Mouse (Mus musculus): ENCODE measurements around the gene Pttg1ip. TPM values are rescaled to one million over a fixed set of nuclear protein-coding genes. Genes with fewer than 3 reads are reported as not detected.

Pttg1ip gene
- polyA plus RNA-seq, 1 experiment from 2014 or later, result 67.2 TPM

DNA sequence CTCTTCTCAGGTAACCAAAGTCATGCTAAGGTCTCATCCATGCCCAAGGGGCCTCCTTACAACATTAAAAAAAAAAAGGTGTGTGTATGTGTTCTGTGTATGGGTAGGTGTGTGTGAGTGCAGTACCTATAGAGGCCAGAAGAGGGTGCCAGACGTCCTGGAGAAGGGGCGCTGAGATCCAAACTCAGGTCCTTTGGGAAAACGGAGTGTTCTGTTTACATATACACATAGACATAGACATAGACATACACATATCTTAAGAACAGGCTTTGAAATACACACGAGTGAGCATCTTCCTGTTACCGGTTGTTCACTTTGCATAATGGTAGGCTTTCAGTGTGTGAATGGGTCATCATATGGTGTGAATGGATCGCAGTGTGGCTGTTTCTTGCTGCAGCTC, 22.6 kb downstream of the Pttg1ip start:
- Histone ChIP-seq H3K4me1 (replicated peaks) (peaks cover 26% of the 10 kb centered on the region), H3K4me3 (no peak overlapping the region), H3K27ac (no peak overlapping the region), H3K9me3 (peaks cover 5% of the 10 kb centered on the region; the same call in 1 of the 2 replicates), H3K27me3 (ENCODE audit: insufficient read depth, poor library complexity, severe bottlenecking) (no peaks in the 10 kb centered on the region), H3K36me3 (peaks cover 21% of the 10 kb centered on the region)
- WGBS, result 94% methylated on average over 6 of the region's 6 CpGs
- no peak for DNase-seq (ENCODE audit: low spot score)

DNA sequence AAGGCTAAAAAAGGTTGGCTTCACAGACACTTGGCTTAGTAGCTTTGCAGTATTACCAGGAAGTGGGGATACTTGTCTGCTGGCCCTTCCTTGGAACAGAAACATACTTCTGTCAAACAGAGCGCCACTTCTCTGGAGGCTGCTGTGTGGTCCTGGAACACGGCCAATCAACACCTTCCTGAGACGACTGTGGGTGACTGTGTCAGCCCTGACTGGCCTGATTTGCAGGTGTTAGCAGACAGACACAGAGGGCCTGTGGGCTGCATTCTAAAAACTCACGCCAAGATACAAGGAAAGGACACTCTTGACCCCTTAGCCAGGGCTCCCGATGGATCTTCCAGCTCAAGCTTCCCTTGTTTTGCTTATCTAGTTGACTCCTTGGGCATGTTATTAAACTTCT, 23.4 kb downstream of the Pttg1ip start:
- peaks cover 25% of the 10 kb centered on the region for H3K36me3 ChIP-seq
- peaks cover 26% of the 10 kb centered on the region for H3K4me1 ChIP-seq (replicated peaks)
- H3K9me3 ChIP-seq, result peaks cover 5% of the 10 kb centered on the region; the same call in 1 of the 2 replicates
- DNase-seq (ENCODE audit: low spot score), result no peak
- H3K27me3 ChIP-seq (ENCODE audit: insufficient read depth, poor library complexity, severe bottlenecking), result no peaks in the 10 kb centered on the region
- H3K27ac ChIP-seq, result no peak overlapping the region
- WGBS, result 92% methylated on average over 5 of the region's 5 CpGs
- H3K4me3 ChIP-seq, result no peak overlapping the region

DNA sequence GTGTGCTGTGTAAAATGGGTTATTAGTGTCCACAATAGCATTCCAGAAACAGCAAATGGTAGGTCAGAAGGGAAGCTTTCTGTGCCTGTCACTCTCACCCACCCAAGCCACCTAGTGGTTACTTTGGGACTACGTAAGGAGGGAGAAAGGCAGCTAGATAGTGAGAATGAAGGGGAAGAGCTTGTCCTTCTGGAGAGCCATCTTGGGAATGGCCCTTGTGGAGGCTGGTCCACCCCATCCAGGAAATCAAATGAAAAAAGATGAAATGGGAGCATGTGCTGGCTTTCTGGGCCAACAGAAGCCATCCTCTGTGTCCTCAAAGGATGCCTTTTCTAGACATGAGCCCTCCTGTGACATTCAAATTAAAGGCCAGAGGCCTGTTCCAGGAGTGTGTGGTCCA, 23.8 kb downstream of the Pttg1ip start:
- 44% methylated on average over 1 of the region's 1 CpGs for WGBS
- Histone ChIP-seq H3K27ac (peak overlapping the region; percentile 99), H3K4me3 (peak overlapping the region; percentile 88), H3K36me3 (peaks cover 29% of the 10 kb centered on the region), H3K4me1 (replicated peaks) (peaks cover 26% of the 10 kb centered on the region), H3K9me3 (peaks cover 5% of the 10 kb centered on the region; the same call in 1 of the 2 replicates), H3K27me3 (ENCODE audit: insufficient read depth, poor library complexity, severe bottlenecking) (no peaks in the 10 kb centered on the region)
- DNase-seq (ENCODE audit: low spot score), result peak; percentile 38

DNA sequence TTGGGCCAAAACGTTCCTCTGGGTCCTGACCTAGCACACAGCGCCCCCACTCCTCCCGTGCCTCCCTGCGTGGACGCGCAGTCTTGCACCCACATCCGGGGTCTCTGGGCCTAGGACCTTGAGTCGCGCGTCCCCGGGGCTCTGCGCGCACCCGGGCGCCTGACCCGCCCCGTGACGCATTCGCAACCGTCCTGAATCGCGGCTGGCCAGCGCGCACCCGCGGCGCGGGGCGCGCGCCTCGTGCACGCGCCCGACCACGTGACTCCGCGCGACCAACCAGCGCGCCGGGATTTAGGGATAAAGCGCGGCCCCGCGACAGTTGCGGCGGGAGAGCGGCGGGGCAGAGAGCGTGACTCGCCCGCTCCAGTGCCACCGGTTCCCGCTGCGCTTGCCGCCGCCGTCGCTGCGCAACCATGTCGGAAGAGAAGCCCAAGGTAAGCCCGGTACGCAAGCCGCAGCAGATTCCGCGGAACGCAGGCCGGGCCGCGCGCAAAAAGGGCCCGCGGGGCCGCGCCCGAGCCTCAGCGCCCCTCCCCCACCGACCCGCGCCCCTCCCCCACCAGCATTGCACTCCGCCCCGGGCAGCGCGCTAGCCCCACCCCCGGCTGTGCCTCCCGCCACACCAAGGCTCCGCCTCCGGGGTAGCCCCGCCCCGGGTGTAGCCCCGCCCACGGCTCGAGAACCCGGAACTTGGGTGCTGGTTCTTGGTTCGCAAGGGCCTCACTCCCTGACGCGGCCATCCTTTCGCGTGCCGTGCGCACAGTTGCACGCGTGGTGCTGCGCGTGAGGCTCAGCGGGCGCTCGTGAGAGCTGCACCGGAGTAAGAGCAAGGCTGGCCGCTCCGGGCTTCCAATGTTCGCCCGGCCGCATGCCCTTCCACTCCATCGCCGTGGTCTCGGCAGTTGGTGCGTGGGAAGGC, 24.6 kb downstream of the Pttg1ip start, which contains the start of the genes Sumo3 and Gm49325:
Sumo3 (plus strand) TSS at position 190 of the 919 bp plus-strand sequence.
Gm49325 (plus strand) TSS at position 290 of the 919 bp plus-strand sequence.
- peak within 1 kb of the TSS; percentile 99 for H3K27ac ChIP-seq
- H3K4me1 ChIP-seq (replicated peaks), result peaks cover 26% of the 10 kb centered on the region
- peaks cover 5% of the 10 kb centered on the region; the same call in 1 of the 2 replicates for H3K9me3 ChIP-seq
- H3K36me3 ChIP-seq, result peaks cover 37% of the 10 kb centered on the region
- WGBS, result 1% methylated on average over 118 of the region's 119 CpGs
- no peaks in the 10 kb centered on the region for H3K27me3 ChIP-seq (ENCODE audit: insufficient read depth, poor library complexity, severe bottlenecking)
- peak within 1 kb of the TSS; percentile 88 for H3K4me3 ChIP-seq
- DNase-seq (ENCODE audit: low spot score), result peak; percentile 93

DNA sequence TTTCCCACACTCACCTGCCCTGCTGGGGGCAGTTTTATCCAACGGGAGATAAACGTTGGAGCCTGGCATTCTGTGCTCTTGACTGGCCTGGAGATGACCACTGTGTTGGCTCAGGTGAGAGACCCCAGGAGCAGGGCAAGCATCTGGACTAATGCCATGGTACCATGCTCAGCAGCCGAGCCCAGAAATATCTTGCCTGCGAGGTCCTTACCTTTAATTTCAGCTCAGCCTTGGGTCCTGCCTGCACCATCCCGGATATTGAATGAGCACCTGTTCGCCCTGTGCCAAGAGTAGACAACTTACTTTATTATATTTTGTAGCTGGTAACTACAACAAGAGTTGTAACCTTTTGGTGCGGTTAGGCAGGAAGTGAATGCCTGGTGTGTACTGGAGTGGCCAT, 25.3 kb downstream of the Pttg1ip start:
- H3K9me3 ChIP-seq, result peaks cover 5% of the 10 kb centered on the region; the same call in 1 of the 2 replicates
- WGBS, result 43% methylated on average over 7 of the region's 7 CpGs
- H3K36me3 ChIP-seq, result peaks cover 44% of the 10 kb centered on the region
- DNase-seq (ENCODE audit: low spot score), result no peak
- no peaks in the 10 kb centered on the region for H3K27me3 ChIP-seq (ENCODE audit: insufficient read depth, poor library complexity, severe bottlenecking)
- peak overlapping the region; percentile 99 for H3K27ac ChIP-seq
- H3K4me1 ChIP-seq (replicated peaks), result peaks cover 26% of the 10 kb centered on the region
- peak overlapping the region; percentile 88 for H3K4me3 ChIP-seq

DNA sequence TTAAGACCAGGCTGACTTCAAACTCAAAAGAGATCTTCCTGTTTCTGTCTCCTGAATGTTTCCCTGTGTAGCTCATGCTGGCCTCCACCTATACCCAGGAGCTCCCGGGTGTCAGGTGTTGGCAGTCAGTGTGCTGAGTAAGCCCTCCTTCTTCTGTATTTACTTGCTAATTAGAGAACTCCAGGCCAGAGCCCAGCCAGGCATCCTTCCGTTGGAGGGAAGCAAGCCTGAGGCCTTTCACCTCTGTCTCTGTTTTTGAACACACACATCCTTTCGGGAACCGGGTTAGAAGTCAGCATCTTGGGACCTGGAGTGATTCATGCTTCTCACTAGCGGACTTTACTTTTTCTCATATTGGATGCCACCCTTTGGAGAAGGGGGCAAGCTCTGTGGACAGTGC, 25.9 kb downstream of the Pttg1ip start:
- WGBS, result 73% methylated on average over 5 of the region's 5 CpGs
- H3K4me1 ChIP-seq (replicated peaks), result peaks cover 26% of the 10 kb centered on the region
- H3K36me3 ChIP-seq, result peaks cover 50% of the 10 kb centered on the region
- H3K9me3 ChIP-seq, result peaks cover 5% of the 10 kb centered on the region; the same call in 1 of the 2 replicates
- no peaks in the 10 kb centered on the region for H3K27me3 ChIP-seq (ENCODE audit: insufficient read depth, poor library complexity, severe bottlenecking)
- DNase-seq (ENCODE audit: low spot score), result no peak
- peak overlapping the region; percentile 88 for H3K4me3 ChIP-seq
- H3K27ac ChIP-seq, result no peak overlapping the region

DNA sequence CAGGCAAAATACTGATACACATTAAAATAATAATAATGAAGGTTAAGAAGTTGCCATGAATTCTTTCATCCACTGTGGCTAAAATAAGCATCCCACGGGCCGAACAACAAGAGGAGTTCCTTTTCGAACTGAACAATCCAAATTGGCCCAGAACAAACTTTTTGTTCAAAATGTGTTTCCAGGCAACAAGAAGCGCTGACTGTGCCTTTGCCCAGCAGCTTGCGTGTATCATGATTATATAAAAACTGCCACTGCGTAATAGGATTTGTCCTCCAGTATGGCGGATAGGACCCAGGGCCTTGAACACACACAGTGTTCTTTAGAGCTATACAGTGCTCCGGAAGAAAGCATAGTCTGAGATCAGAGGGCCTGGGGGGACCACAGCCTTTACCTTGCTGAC, 27.1 kb downstream of the Pttg1ip start:
- Histone ChIP-seq H3K27me3 (ENCODE audit: insufficient read depth, poor library complexity, severe bottlenecking) (no peaks in the 10 kb centered on the region), H3K9me3 (peaks cover 5% of the 10 kb centered on the region; the same call in 1 of the 2 replicates), H3K36me3 (peaks cover 62% of the 10 kb centered on the region), H3K27ac (no peak overlapping the region), H3K4me3 (no peak overlapping the region), H3K4me1 (replicated peaks) (peaks cover 26% of the 10 kb centered on the region)
- DNase-seq (ENCODE audit: low spot score), result no peak
- WGBS, result 95% methylated on average over 8 of the region's 8 CpGs

DNA sequence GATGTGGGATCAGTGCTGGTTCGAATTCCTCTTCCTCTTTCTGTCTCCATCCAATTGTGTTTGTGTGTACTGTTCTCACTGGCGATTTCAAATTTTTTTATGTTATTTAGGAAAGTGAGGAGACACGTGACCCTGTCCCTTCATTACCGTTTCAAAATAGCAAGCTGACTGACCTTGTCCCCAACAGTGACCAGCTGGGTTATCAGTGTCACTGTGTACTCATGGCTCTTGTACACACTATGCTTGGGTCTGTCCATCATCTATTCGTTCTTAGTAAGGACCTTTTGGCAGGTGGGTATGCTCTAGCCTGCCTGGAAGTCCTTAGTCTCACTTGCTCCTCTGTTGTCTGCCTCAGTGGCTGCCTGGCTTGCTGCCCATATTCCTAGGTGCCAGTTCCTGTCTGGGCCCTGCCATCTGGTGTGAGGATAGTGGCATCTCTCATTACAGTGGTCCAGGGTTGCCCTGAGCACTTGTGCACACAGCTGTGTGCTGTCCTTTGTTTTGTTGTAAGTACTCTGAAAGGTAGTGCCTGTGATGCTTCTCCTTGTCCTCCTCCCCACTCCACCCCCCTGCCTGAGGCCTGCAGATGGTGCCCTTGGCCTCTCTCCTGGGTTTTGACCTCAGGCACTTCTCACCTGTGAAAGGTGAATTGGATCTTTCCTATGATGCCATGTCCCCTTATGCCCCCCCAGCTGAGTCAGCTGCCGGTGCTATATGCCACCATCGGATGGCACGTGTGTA, 28.9 kb downstream of the Pttg1ip start:
- Histone ChIP-seq H3K27ac (no peak overlapping the region), H3K36me3 (peaks cover 80% of the 10 kb centered on the region), H3K4me3 (no peak overlapping the region), H3K9me3 (no peaks in the 10 kb centered on the region), H3K4me1 (replicated peaks) (peaks cover 25% of the 10 kb centered on the region), H3K27me3 (ENCODE audit: insufficient read depth, poor library complexity, severe bottlenecking) (no peaks in the 10 kb centered on the region)
- WGBS, result 95% methylated on average over 8 of the region's 8 CpGs
- no peak for DNase-seq (ENCODE audit: low spot score)

DNA sequence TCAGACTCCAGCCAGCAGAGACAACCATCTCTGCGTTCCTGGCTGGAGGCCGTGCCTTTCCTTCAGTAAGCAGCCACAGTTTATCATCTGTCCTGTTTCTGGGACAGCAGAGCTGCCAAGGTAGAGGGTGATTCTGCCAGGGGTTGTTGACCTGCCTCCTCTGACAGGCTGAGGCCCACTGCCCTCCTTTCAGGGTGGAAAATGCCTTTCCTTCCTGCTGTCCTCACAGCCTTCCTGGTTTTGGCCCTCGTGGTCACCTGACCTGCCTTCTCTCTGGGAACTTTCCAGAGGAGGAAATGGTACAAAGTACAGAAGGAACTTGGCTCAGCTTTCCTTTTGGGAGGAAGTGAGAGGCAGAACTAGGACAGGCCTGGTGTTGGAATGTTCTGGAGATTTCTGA, 31.9 kb downstream of the Pttg1ip start:
- H3K4me3 ChIP-seq, result no peak overlapping the region
- no peaks in the 10 kb centered on the region for H3K9me3 ChIP-seq
- WGBS, result 92% methylated on average over 3 of the region's 3 CpGs
- peaks cover 98% of the 10 kb centered on the region for H3K36me3 ChIP-seq
- no peak for DNase-seq (ENCODE audit: low spot score)
- H3K27me3 ChIP-seq (ENCODE audit: insufficient read depth, poor library complexity, severe bottlenecking), result no peaks in the 10 kb centered on the region
- no peak overlapping the region for H3K27ac ChIP-seq
- H3K4me1 ChIP-seq (replicated peaks), result no peaks in the 10 kb centered on the region

DNA sequence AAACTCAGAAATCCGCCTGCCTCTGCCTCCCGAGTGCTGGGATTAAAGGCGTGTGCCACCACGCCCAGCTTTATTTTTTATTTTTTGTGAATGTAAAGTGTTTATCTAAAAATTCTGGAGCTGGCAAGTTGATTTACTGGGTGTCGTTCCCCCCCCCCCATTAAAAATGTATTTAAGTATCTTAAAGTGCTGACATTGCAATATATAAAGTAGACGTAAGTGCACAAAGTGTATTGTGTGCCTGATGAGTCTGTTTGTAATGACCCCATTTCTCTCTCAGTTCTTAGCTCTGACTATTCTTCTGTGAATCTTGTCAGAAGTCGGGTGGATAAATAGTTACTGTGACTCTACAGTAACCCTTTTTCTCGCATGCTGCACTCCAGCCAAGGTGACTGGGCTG, 34.1 kb downstream of the Pttg1ip start:
- H3K27me3 ChIP-seq (ENCODE audit: insufficient read depth, poor library complexity, severe bottlenecking), result no peaks in the 10 kb centered on the region
- no peaks in the 10 kb centered on the region for H3K9me3 ChIP-seq
- DNase-seq (ENCODE audit: low spot score), result no peak
- peaks cover 87% of the 10 kb centered on the region for H3K36me3 ChIP-seq
- no peak overlapping the region for H3K4me3 ChIP-seq
- no peaks in the 10 kb centered on the region for H3K4me1 ChIP-seq (replicated peaks)
- H3K27ac ChIP-seq, result no peak overlapping the region
- WGBS, result 94% methylated on average over 8 of the region's 8 CpGs

DNA sequence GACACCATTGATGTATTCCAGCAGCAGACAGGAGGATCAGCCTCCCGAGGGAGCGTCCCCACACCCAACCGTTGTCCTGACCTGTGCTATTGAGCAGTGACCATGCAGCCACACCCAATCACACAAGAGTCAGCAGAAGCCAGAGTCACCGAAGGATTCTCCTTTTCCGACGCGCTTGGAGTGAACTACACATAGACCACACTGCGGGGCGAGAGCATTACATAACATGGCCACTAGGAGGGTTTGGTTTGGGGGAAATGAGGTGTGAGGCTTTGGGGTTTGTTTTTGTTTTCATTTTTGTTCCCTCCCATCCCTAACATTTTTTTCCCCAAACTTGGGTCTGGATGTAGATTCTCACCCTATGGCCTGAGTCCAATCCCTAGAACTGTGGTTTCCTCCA, 34.6 kb downstream of the Pttg1ip start:
- no peaks in the 10 kb centered on the region for H3K9me3 ChIP-seq
- no peaks in the 10 kb centered on the region for H3K27me3 ChIP-seq (ENCODE audit: insufficient read depth, poor library complexity, severe bottlenecking)
- no peak overlapping the region for H3K4me3 ChIP-seq
- H3K36me3 ChIP-seq, result peaks cover 82% of the 10 kb centered on the region
- no peaks in the 10 kb centered on the region for H3K4me1 ChIP-seq (replicated peaks)
- H3K27ac ChIP-seq, result no peak overlapping the region
- 96% methylated on average over 9 of the region's 9 CpGs for WGBS
- DNase-seq (ENCODE audit: low spot score), result no peak

DNA sequence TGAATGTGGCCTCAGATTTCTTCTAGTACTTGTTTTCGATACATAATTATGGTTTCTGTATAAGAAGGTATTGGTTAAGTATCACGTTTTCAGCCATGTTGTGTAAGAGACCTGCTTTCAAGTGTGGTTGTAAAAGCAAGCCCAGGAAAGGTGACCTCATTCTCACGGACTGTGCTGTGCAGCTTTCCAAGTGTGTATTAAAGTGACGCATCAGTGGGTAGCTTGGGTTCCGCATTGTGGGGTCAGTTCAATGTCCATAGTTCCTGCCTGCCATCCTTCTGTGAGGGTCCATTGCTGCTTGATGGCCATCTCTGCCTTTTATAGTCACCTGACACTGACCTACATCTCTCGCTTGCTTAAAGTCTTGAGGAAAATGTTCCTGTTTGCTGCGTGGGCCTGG, 35.4 kb downstream of the Pttg1ip start:
- 95% methylated on average over 7 of the region's 7 CpGs for WGBS
- DNase-seq (ENCODE audit: low spot score), result no peak
- peaks cover 74% of the 10 kb centered on the region for H3K36me3 ChIP-seq

DNA sequence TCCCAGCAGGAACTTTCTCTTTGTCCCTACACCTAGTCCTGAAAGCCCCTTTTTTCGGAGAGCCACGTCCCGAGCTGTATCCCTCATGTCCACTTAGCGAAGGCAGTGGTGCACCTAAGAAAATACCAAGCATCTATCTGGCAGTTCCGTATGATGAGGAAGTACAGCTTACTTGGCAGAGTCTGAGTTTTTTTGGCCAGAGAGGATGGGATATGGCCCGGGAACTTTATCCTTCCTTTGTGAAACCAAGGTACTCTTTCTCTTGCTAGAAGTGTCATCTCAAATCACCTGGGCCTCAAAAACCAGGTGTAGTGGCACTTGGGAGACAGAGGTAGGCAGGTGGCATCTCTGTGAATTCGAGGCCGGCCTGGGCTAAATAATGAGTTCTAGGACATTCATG, 40.0 kb downstream of the Pttg1ip start:
- peak overlapping the region; percentile 93 for H3K27ac ChIP-seq
- H3K27me3 ChIP-seq (ENCODE audit: insufficient read depth, poor library complexity, severe bottlenecking), result no peaks in the 10 kb centered on the region
- WGBS, result 77% methylated on average over 8 of the region's 8 CpGs
- H3K36me3 ChIP-seq, result peaks cover 54% of the 10 kb centered on the region
- no peaks in the 10 kb centered on the region for H3K9me3 ChIP-seq
- peak overlapping the region; percentile 76 for H3K4me3 ChIP-seq
- peaks cover 26% of the 10 kb centered on the region for H3K4me1 ChIP-seq (replicated peaks)
- no peak for DNase-seq (ENCODE audit: low spot score)

More for the DNA sequence above, 35.4 kb downstream of the Pttg1ip start:
- no peaks in the 10 kb centered on the region for H3K27me3 ChIP-seq (ENCODE audit: insufficient read depth, poor library complexity, severe bottlenecking)
- no peak overlapping the region for H3K27ac ChIP-seq
- no peak overlapping the region for H3K4me3 ChIP-seq
- H3K9me3 ChIP-seq, result no peaks in the 10 kb centered on the region
- H3K4me1 ChIP-seq (replicated peaks), result peaks cover 4% of the 10 kb centered on the region; the same call in 1 of the 2 replicates

Data from hindbrain, embryonic 10.5 days (tissue).